Mouse (Mus musculus) C2C12 (cell line): ENCODE results near the gene Gemin5. TPM values are rescaled to one million over a fixed set of nuclear protein-coding genes. Genes with fewer than 3 reads are reported as not detected.
A peak's percentile ranks its signal among the peaks of the same experiment; 100 is the strongest.
"Not testable (repeated sequence)": the region's sequence is repeated elsewhere in the genome, so short reads cannot be mapped to it uniquely, and the experiment has no call there.

Experiments
- H3K27me3 ChIP-seq: one replicate; pipeline ENCODE4 v1.6.1; 2011; ENCODE audit not compliant: control insufficient read depth, insufficient read depth, insufficient read length
- H3K36me3 ChIP-seq: one replicate; pipeline ENCODE4 v1.6.1; 2011; ENCODE audit not compliant: control insufficient read depth, insufficient read depth
- H3K4me3 ChIP-seq: one replicate; pipeline ENCODE4 v1.5.1; 2011; ENCODE audit warnings: mild to moderate bottlenecking, control low read depth; ENCODE audit not compliant: poor library complexity, insufficient read depth, severe bottlenecking
- H3K79me2 ChIP-seq: one replicate; pipeline ENCODE4 v1.6.1; 2011; ENCODE audit not compliant: control insufficient read depth, insufficient read depth
- H3K79me3 ChIP-seq: one replicate; pipeline ENCODE4 v1.6.1; 2011; ENCODE audit warnings: low read depth, control low read depth
- H3ac ChIP-seq: one replicate; pipeline ENCODE3; 2011; ENCODE audit warnings: low read depth; ENCODE audit not compliant: control insufficient read depth, insufficient read length
- CEBPB ChIP-seq: IDR thresholded peaks from one replicate; pipeline ENCODE4 v1.6.1; 2011; ENCODE audit warnings: low read depth, mild to moderate bottlenecking, control low read depth, moderate library complexity
- CTCF ChIP-seq: IDR thresholded peaks from one replicate; pipeline ENCODE4 v1.5.1; 2011; ENCODE audit not compliant: control insufficient read depth, insufficient read depth, insufficient read length
- FOSL1 ChIP-seq: IDR thresholded peaks from one replicate; pipeline ENCODE4 v1.8.0; 2011; ENCODE audit warnings: mild to moderate bottlenecking, low read length; ENCODE audit not compliant: poor library complexity, insufficient read depth, severe bottlenecking
- MAX ChIP-seq: IDR thresholded peaks from one replicate; pipeline ENCODE4 v1.6.1; 2011; ENCODE audit warnings: mild to moderate bottlenecking, control low read depth
- MYOD1 ChIP-seq: IDR thresholded peaks from one replicate; pipeline ENCODE4 v1.6.1; 2011; ENCODE audit warnings: low read depth; ENCODE audit not compliant: control insufficient read depth, insufficient read length
- MYOG ChIP-seq: IDR thresholded peaks from one replicate; pipeline ENCODE4 v1.6.1; 2011; ENCODE audit not compliant: control insufficient read depth, insufficient read length; ENCODE audit errors: extremely low read depth
- USF1 ChIP-seq: IDR thresholded peaks from one replicate; pipeline ENCODE4 v1.6.1; 2011; ENCODE audit warnings: low read depth, mild to moderate bottlenecking, control low read depth, moderate library complexity
- long read RNA-seq, 2 experiments: library from polyadenylated mRNA; unstranded; transcript quantifications; one replicate each; pipeline ENCODE4 v2.0.0; 2019 to 2020
- polyA plus RNA-seq: library from polyadenylated mRNA; unstranded; fragments of >200 nt; fragmentation: generic; extraction: Trizol; gene quantifications from one replicate; pipeline ENCODE4 v1.2.1, GENCODE M21; 2012; ENCODE audit warnings: missing spikeins

The Gemin5 gene
- polyA plus RNA-seq = 26.7 TPM
- long read RNA-seq, experiment 1, full-length matches to known transcripts = 2 of 13 reads
- long read RNA-seq, experiment 1, partial matches to known transcripts = 9 of 13 reads
- long read RNA-seq, experiment 1, other reads (novel, unspliced or antisense) = 2 of 13 reads
- long read RNA-seq, experiment 2, full-length matches to known transcripts = 137 of 243 reads
- long read RNA-seq, experiment 2, partial matches to known transcripts = 41 of 243 reads
- long read RNA-seq, experiment 2, other reads (novel, unspliced or antisense) = 65 of 243 reads

DNA sequence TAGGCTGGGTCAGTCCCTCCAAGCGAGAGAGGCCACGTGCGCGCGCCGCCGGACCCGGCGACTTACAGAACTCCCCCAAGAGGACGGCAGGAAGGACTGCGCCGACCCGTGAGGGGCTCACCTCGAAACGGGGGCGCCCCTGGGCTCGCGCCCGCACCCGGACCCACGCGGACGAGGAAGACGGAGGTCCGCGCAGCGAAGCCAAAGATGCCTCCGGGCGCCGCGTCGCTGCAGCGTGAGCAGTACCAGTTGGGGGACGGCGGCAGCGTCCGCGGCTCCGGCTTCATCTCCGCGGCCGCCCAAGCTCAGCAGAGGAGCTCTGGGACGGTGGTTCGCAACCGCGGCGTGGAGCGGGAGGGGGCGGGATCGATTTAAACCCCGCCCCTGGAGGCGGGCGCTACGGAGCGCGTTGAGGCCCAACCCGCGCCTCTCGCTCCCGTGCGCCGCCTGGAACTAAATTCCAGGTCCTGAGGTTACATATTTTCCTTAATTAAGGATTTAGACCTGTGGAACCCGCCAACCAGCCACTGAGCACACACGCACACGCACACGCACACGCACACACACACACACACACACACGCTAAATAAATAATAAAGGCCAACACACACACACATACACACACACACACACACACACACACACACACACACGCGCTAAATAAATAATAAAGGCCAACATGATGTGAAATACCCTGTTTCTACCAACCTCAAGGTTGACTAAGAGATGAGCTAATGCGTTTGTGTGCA is at the start of gene Gemin5:
Gene Gemin5, minus strand, starts transcription at position 373 of the 749 bp plus-strand sequence.
- H3ac ChIP-seq = peak within 1 kb of the TSS; percentile 84
- peaks cover 43% of the 10 kb centered on the region for H3K36me3 ChIP-seq
- peaks cover 60% of the 10 kb centered on the region for H3K79me2 ChIP-seq
- H3K27me3 ChIP-seq = no peaks in the 10 kb centered on the region
- H3K79me3 ChIP-seq = peaks cover 34% of the 10 kb centered on the region
- H3K4me3 ChIP-seq = peak within 1 kb of the TSS; percentile 89
- peak; percentile 59 for TF ChIP-seq MAX
- TF ChIP-seq FOSL1 = no peak
- peak; percentile 43 for TF ChIP-seq CEBPB
- TF ChIP-seq USF1 = peak; percentile 23
- TF ChIP-seq CTCF = no peak
- TF ChIP-seq MYOD1 = no peak
- TF ChIP-seq MYOG = no peak

DNA sequence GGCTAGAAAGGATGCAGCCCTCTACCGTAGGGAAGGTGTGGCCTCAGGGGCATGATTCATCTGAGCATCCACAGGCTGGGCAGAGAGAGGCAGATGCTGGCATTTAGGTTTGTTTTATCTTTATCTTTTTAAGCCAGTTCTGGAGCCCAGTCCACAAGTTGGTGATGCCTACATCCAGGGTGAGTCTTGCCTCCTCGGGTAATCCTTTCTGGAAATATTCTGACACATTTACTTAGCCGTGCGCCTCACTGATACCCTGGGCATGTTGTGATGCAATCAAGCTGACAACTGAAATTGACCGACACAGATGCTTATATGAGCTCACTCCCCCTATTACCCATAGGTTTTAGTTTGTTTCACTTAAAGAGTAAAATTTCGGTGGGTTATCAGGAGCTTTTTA is 48.5 kb upstream of the Gemin5 start:
- Histone ChIP-seq H3K79me3 (no peaks in the 10 kb centered on the region), H3K27me3 (no peaks in the 10 kb centered on the region), H3K36me3 (no peaks in the 10 kb centered on the region), H3K79me2 (no peaks in the 10 kb centered on the region), H3K4me3 (no peak overlapping the region), H3ac (no peak overlapping the region)
- TF ChIP-seq MYOD1 (no peak), FOSL1 (no peak), MYOG (no peak), CTCF (no peak), CEBPB (no peak), USF1 (no peak), MAX (no peak)

GRCm38 (mm10) chr11:58215814-58216213 is 47.5 kb upstream of the Gemin5 start:
- TF ChIP-seq MYOD1 = no peak
- no peak for TF ChIP-seq USF1
- TF ChIP-seq MYOG = no peak
- TF ChIP-seq CTCF = no peak
- no peak for TF ChIP-seq FOSL1
- no peak for TF ChIP-seq CEBPB
- TF ChIP-seq MAX = no peak

DNA sequence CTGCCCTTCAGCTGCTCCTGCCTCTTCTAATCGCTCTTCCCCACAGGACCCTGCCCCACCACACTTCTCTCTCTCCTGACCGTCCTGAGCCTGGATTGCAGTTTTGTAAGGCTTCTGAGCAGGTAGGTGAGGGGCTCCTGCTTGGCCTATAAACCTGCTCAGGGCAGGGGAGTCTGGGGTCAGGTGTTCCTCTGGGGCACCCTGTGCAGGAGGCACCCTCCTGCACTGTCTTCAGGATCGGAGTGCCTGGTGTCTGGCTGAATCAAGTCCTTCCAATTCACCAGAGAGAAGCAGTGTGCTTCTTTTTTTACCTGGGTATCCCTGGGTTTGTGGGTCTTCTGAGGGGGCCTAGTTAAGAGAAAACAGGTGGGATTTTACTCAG is 46.7 kb upstream of the Gemin5 start:
- not testable (repeated sequence) for H3ac ChIP-seq

More at GRCm38 (mm10) chr11:58215814-58216213, 47.5 kb upstream of the Gemin5 start:
- H3K36me3 ChIP-seq = no peaks in the 10 kb centered on the region
- no peaks in the 10 kb centered on the region for H3K79me2 ChIP-seq
- H3ac ChIP-seq = no peak overlapping the region
- no peaks in the 10 kb centered on the region for H3K27me3 ChIP-seq
- no peaks in the 10 kb centered on the region for H3K79me3 ChIP-seq
- no peak overlapping the region for H3K4me3 ChIP-seq

DNA sequence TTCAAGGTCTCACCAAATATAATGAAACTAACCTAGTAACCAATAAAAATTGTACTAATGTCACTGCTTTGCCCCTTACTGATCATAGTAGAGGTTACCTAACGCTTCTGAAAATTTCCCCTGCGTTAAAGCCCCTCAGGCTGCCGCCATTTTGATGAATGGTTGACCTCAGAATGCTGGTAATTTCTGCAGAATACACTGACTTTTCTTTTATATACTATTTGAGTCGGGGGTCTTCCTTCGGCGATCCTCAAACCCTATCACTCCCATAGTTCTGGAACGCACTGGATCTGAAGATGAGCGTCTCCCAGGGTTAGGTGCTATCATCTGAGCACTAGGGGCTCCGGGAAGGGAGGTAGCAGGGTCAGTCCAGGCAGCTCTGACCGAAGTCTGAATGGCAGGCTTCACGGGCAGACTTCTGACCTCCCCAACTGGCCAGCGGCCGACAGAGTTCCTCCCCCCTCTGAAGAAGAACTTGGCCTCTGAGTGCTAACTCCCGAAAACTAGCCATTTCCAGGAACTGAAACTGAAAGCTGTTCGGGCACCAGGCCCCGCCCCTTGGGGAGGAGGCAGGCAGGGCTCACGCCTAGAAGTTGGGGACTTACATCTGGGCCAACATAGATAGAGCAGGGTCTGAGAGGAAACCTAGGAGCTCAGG is 46.2 kb upstream of the Gemin5 start:
- H3K4me3 ChIP-seq = no peak overlapping the region
- no peaks in the 10 kb centered on the region for H3K79me2 ChIP-seq
- H3K27me3 ChIP-seq = no peaks in the 10 kb centered on the region
- TF ChIP-seq MYOD1 (no peak), CEBPB (no peak), MAX (no peak), USF1 (no peak)
- no peaks in the 10 kb centered on the region for H3K36me3 ChIP-seq
- H3K79me3 ChIP-seq = no peaks in the 10 kb centered on the region
- H3ac ChIP-seq = no peak overlapping the region

More for the DNA sequence above, 46.7 kb upstream of the Gemin5 start:
- H3K79me3 ChIP-seq, H3K79me2 ChIP-seq, H3K27me3 ChIP-seq, H3K36me3 ChIP-seq, H3K4me3 ChIP-seq: not testable (repeated sequence)
